Mouse (Mus musculus) spleen, postnatal 36 days (tissue): ENCODE data around the gene Gm7075.
"Not testable (repeated sequence)": the region's sequence is repeated elsewhere in the genome, so short reads cannot be mapped to it uniquely, and the experiment has no call there.

Source experiments
- DNase-seq, 2 experiments: peaks; one replicate each; pipeline ENCODE4 v3.0.0; 2022; ENCODE audit warnings: low spot score in 2 of 2, mixed read lengths in 1 of 2

Gene Gm7075

GRCm38 (mm10) chr10:63422736-63422992, 1.1 kb upstream of the Gm7075 start:
- DNase-seq: no peak

GRCm38 (mm10) chr10:63417061-63417460, 4.5 kb downstream of the Gm7075 start:
- no peak for DNase-seq

GRCm38 (mm10) chr10:63415850-63416249, 5.7 kb downstream of the Gm7075 start:
- no peak for DNase-seq

- no peak for DNase-seq
Observed at GRCm38 (mm10) chr10:63415287-63415686, 6.3 kb downstream of the Gm7075 start.

GRCm38 (mm10) chr10:63412756-63413155, 8.8 kb downstream of the Gm7075 start:
- no peak for DNase-seq

GRCm38 (mm10) chr10:63411674-63412073, 9.9 kb downstream of the Gm7075 start:
- DNase-seq: not testable (repeated sequence)

GRCm38 (mm10) chr10:63410162-63410956, 11.2 kb downstream of the Gm7075 start:
- DNase-seq: no peak

GRCm38 (mm10) chr10:63403636-63404035, 18.0 kb downstream of the Gm7075 start:
- no peak for DNase-seq

GRCm38 (mm10) chr10:63402731-63403504, 18.7 kb downstream of the Gm7075 start:
- DNase-seq: no peak

- no peak for DNase-seq
Observed at GRCm38 (mm10) chr10:63396963-63397362, 24.6 kb downstream of the Gm7075 start.

- DNase-seq: no peak
Observed at GRCm38 (mm10) chr10:63388948-63389347, 32.6 kb downstream of the Gm7075 start.

GRCm38 (mm10) chr10:63386991-63387390, 34.6 kb downstream of the Gm7075 start:
- no peak for DNase-seq

GRCm38 (mm10) chr10:63386444-63386843, 35.1 kb downstream of the Gm7075 start:
- peak; percentile 78 to 81 for DNase-seq

- not testable (repeated sequence) for DNase-seq
Observed at GRCm38 (mm10) chr10:63385897-63386296, 35.7 kb downstream of the Gm7075 start.

- peak; percentile 84 to 90 for DNase-seq
Observed at GRCm38 (mm10) chr10:63382372-63383279, 39.0 kb downstream of the Gm7075 start, which contains the start of gene Dnajc12. Dnajc12 (plus strand) TSS chr10:63382443.

GRCm38 (mm10) chr10:63381498-63382280, 39.9 kb downstream of the Gm7075 start, which contains the start of gene Sirt1:
Sirt1 (minus strand) TSS chr10:63381704.
- peak; percentile 5 to 7 for DNase-seq

- DNase-seq: no peak
Observed at GRCm38 (mm10) chr10:63378948-63379680, 42.5 kb downstream of the Gm7075 start.

GRCm38 (mm10) chr10:63377468-63377867, 44.1 kb downstream of the Gm7075 start:
- peak; percentile 31 to 60 for DNase-seq

- no peak for DNase-seq
Observed at GRCm38 (mm10) chr10:63376303-63376702, 45.3 kb downstream of the Gm7075 start.
